Mouse (Mus musculus) embryonic facial prominence, embryonic 11.5 days (tissue): Measurements from ENCODE around the gene Rflnb. TPM values are rescaled to one million over a fixed set of nuclear protein-coding genes. Genes with fewer than 3 reads are reported as not detected.
"Not testable (repeated sequence)": the region's sequence is repeated elsewhere in the genome, so short reads cannot be mapped to it uniquely, and the experiment has no call there.

Experiments used
- ATAC-seq: fragments of 200-750 bp; cut with Nextera tagmentation; replicated peaks from 2 replicates; pipeline ENCODE4 v1.8.0; 2017; ENCODE audit warnings: low read depth; ENCODE audit not compliant: insufficient number of reproducible peaks, low FRiP score, low TSS enrichment
- DNase-seq: peaks from one replicate; pipeline ENCODE4 v3.0.0-alpha.2; 2015; ENCODE audit warnings: low spot score
- H3K27ac ChIP-seq: fragments of 300-500 bp; sonication (generic); replicated peaks from 2 replicates; pipeline ENCODE4 v1.5.1; 2014; ENCODE audit warnings: mild to moderate bottlenecking, low read depth, low read length, control low read depth
- H3K27me3 ChIP-seq: fragments of 300-500 bp; sonication (generic); 2 replicates; pipeline ENCODE4 v1.6.1; 2014; ENCODE audit warnings: mild to moderate bottlenecking, low read length, moderate library complexity, mixed read lengths; ENCODE audit not compliant: control insufficient read depth, insufficient read depth
- H3K36me3 ChIP-seq: fragments of 300-500 bp; sonication (generic); replicated peaks from 2 replicates; pipeline ENCODE4 v1.6.1; 2014; ENCODE audit warnings: low read depth, mild to moderate bottlenecking, low read length, moderate library complexity, mixed read lengths; ENCODE audit not compliant: control insufficient read depth, insufficient read depth
- H3K4me1 ChIP-seq: fragments of 300-500 bp; sonication (generic); 2 replicates; pipeline ENCODE4 v1.6.1; 2014; ENCODE audit warnings: low read length, mixed read lengths; ENCODE audit not compliant: control insufficient read depth, insufficient read depth
- H3K4me2 ChIP-seq: fragments of 300-500 bp; sonication (generic); 2 replicates; pipeline ENCODE4 v1.6.1; 2014; ENCODE audit warnings: low read depth, mild to moderate bottlenecking, control low read depth, low read length, moderate library complexity
- H3K4me3 ChIP-seq: fragments of 300-500 bp; sonication (generic); 2 replicates; pipeline ENCODE4 v1.5.1; 2014; ENCODE audit warnings: low read depth, low read length, control low read depth
- H3K9ac ChIP-seq: fragments of 300-500 bp; sonication (generic); replicated peaks from 2 replicates; pipeline ENCODE4 v1.6.1; 2014; ENCODE audit warnings: mild to moderate bottlenecking, control low read depth, low read length
- H3K9me3 ChIP-seq: fragments of 300-500 bp; sonication (generic); replicated peaks from 2 replicates; pipeline ENCODE4 v1.6.1; 2016; ENCODE audit warnings: mild to moderate bottlenecking, low read length, inconsistent platforms, mixed read lengths; ENCODE audit not compliant: control insufficient read depth
- WGBS: fragments of 180-500 bp; shearing (Covaris S2); extraction: QIAGEN DNeasy Blood & Tissue Kit; methylation state at CpG from one replicate; pipeline ENCODE4 v1.1.7; 2014; 5-methylcytosine and 5-hydroxymethylcytosine counted together
- polyA plus RNA-seq: library from polyadenylated mRNA; unstranded; fragments of >200 nt; fragmentation: Nextera tagmentation; extraction: Ambion mirVana; gene quantifications from 2 replicates; pipeline ENCODE4 v1.2.1, GENCODE M21; 2014

Gene Rflnb
- polyA plus RNA-seq, 1 experiment from 2014 or later = 34.7 TPM

DNA sequence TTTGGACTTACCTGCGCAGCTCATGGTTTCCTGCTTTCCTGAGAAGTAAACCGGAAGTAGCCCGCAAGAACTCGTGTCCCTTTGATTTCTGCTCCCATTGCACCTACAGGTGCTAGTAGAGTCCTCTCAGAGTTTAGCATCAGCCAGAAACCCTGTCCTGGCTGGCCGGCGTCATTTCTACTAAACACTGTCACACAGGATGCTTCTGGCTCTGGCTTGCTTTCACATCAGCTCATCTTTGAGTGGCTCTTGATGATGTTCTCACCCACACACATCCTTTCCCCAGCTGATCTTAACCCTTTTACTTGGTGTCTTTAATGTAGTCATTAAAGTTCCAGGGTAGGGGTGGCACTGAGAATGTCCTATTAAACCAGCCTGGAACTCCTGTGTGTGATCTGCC lies 12.3 kb downstream of the Rflnb start:
- no peaks in the 10 kb centered on the region for H3K4me1 ChIP-seq
- ATAC-seq (no peak), DNase-seq (no peak)
- H3K27me3 ChIP-seq = no peaks in the 10 kb centered on the region
- no peaks in the 10 kb centered on the region for H3K9me3 ChIP-seq
- WGBS = 94% methylated on average over 6 of the region's 6 CpGs
- no peak overlapping the region for H3K27ac ChIP-seq
- H3K4me2 ChIP-seq = no peak overlapping the region
- H3K4me3 ChIP-seq = no peak overlapping the region
- H3K36me3 ChIP-seq = no peaks in the 10 kb centered on the region
- no peak overlapping the region for H3K9ac ChIP-seq

- no peak overlapping the region for H3K27ac ChIP-seq
- ATAC-seq (no peak), DNase-seq (no peak)
- no peak overlapping the region for H3K9ac ChIP-seq
- no peaks in the 10 kb centered on the region for H3K27me3 ChIP-seq
- H3K9me3 ChIP-seq = no peaks in the 10 kb centered on the region
- 84% methylated on average over 9 of the region's 9 CpGs for WGBS
- H3K4me1 ChIP-seq = no peaks in the 10 kb centered on the region
- H3K4me3 ChIP-seq = no peak overlapping the region
- no peak overlapping the region for H3K4me2 ChIP-seq
- H3K36me3 ChIP-seq = no peaks in the 10 kb centered on the region
Observed at GRCm38 (mm10) chr11:76010838-76011624, 16.6 kb downstream of the Rflnb start.

GRCm38 (mm10) chr11:76009101-76009500 lies 18.5 kb downstream of the Rflnb start:
- H3K27me3 ChIP-seq = no peaks in the 10 kb centered on the region
- no peaks in the 10 kb centered on the region for H3K9me3 ChIP-seq
- no peak overlapping the region for H3K4me3 ChIP-seq
- ATAC-seq (no peak), DNase-seq (no peak)
- H3K36me3 ChIP-seq = no peaks in the 10 kb centered on the region
- H3K4me1 ChIP-seq = no peaks in the 10 kb centered on the region
- H3K27ac ChIP-seq = no peak overlapping the region
- H3K4me2 ChIP-seq = no peak overlapping the region
- WGBS = 74% methylated on average over 6 of the region's 6 CpGs
- no peak overlapping the region for H3K9ac ChIP-seq

GRCm38 (mm10) chr11:76008162-76008561 lies 19.4 kb downstream of the Rflnb start:
- 86% methylated on average over 2 of the region's 2 CpGs for WGBS
- no peak overlapping the region for H3K9ac ChIP-seq
- H3K9me3 ChIP-seq = no peaks in the 10 kb centered on the region
- H3K27me3 ChIP-seq = no peaks in the 10 kb centered on the region
- no peak for DNase-seq
- no peak overlapping the region for H3K4me2 ChIP-seq
- no peak overlapping the region for H3K27ac ChIP-seq
- no peak for ATAC-seq
- H3K4me3 ChIP-seq = no peak overlapping the region
- H3K4me1 ChIP-seq = no peaks in the 10 kb centered on the region
- no peaks in the 10 kb centered on the region for H3K36me3 ChIP-seq

DNA sequence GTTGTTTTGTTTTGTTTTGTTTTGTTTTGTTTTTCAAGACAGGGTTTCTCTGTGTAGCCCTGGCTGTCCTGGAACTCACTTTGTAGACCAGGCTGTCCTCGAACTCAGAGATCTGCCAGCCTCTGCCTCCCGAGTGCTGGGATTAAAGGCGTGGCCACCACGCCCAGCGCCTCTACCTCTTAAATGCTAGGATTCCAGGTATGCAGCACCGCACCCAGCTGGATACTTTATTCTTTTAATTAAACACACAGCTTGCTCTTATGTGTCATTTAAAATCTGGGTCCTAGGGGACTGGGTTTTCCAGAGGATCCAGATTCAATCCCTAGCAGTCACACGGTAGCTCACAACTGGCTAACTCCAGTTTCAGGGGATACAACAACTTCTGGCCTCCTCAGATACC lies 23.3 kb downstream of the Rflnb start:
- not testable (repeated sequence) for ATAC-seq, DNase-seq, H3K9ac ChIP-seq, H3K36me3 ChIP-seq, H3K4me3 ChIP-seq, H3K9me3 ChIP-seq, H3K4me2 ChIP-seq, H3K27ac ChIP-seq, H3K4me1 ChIP-seq, H3K27me3 ChIP-seq
- 92% methylated on average over 7 of the region's 7 CpGs for WGBS

DNA sequence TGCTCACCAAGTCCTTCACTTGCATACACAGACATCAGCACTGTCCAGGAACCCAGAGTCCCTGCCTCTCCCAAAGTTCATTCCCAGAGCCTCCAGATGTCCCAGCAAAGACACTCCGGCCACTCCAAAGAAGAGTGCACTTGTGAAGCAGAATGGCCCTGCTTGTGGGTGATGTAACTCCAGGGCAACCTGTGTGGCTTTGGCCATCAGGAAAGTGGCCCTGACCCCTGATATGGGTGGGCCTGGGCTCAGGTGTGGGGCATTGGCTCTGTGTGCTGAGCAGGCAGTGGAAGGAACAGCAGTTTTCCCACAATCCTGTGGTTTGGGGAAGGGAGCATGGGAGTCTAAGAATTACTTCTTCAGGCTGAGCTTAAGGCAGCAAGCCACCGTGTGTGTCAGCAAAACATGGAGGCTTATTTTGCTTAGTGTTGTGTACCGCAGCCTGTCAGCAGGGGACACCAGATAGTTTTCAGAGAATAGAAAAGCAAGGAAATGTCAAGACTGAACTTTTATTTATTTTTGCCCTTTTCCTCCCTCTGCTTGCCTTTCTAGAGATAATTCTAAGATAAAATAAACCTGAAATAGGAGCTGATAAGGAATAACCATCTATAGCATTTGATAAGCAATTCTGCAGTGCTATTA lies 26.2 kb downstream of the Rflnb start:
- WGBS = 63% methylated on average over 3 of the region's 3 CpGs
- no peak for ATAC-seq
- H3K27me3 ChIP-seq = peaks cover 2% of the 10 kb centered on the region; the same call in 1 of the 2 replicates

DNA sequence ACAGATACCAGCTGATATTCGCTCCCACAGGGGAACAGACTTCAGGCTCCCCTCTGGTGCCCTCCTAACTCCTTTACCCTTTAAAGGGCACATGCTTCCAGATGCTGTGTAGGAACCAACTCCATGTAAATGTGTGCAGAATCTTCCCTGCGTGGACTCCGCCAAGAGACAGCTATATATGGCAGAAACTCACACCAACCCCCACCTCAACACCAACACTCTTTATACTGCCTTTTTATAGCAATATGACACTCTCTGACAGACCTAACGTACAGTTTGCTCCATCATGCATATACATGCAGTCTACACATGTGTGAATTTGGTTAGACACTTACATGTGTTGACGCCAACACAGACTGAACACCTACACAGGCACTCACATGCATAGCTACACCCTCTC lies 26.9 kb downstream of the Rflnb start:
- no peak overlapping the region for H3K27ac ChIP-seq
- H3K4me1 ChIP-seq = no peaks in the 10 kb centered on the region
- ATAC-seq (no peak), DNase-seq (no peak)
- H3K4me3 ChIP-seq = no peak overlapping the region
- no peaks in the 10 kb centered on the region for H3K9me3 ChIP-seq
- H3K9ac ChIP-seq = no peak overlapping the region
- 90% methylated on average over 5 of the region's 5 CpGs for WGBS
- peaks cover 2% of the 10 kb centered on the region; the same call in 1 of the 2 replicates for H3K27me3 ChIP-seq
- H3K4me2 ChIP-seq = no peak overlapping the region
- H3K36me3 ChIP-seq = no peaks in the 10 kb centered on the region

More for the DNA sequence above, 26.2 kb downstream of the Rflnb start:
- no peak overlapping the region for H3K27ac ChIP-seq
- H3K9ac ChIP-seq = no peak overlapping the region
- H3K36me3 ChIP-seq = no peaks in the 10 kb centered on the region
- no peak overlapping the region for H3K4me2 ChIP-seq
- H3K9me3 ChIP-seq = no peaks in the 10 kb centered on the region
- no peak overlapping the region for H3K4me3 ChIP-seq
- no peak for DNase-seq
- H3K4me1 ChIP-seq = no peaks in the 10 kb centered on the region
